Mouse (Mus musculus): ENCODE data around the gene Pik3c2a.

The Pik3c2a gene

GRCm38 (mm10) chr7:116443004-116443696 lies at the start of gene Pik3c2a:
TSS of gene Pik3c2a (minus strand) at chr7:116443449.
- DNase-seq: peak; percentile 96

- no peak for DNase-seq
Observed at GRCm38 (mm10) chr7:116491113-116491512, 47.9 kb upstream of the Pik3c2a start.

- DNase-seq: no peak
Observed at GRCm38 (mm10) chr7:116485062-116485601, 41.9 kb upstream of the Pik3c2a start.

DNA sequence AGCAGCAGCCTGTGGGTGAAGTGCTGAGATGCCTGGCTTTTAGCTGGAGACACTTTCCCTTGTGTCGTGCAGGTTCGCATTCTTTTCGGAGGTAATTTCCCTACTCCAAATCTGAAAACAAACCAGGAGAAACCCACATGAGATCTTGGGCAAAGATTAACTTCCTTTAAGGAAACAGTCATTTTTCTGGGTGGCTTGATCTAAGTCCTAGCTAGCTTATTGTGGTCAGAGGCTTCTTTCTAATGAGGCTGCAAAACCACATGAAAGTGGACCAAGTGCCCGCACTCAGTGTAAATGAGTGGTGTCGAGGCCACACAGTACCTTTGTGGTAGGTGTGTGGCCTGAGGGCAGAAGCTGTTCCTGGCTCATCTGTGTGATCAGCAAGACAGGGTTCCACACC lies 41.0 kb upstream of the Pik3c2a start:
- DNase-seq: peak; percentile 5

DNA sequence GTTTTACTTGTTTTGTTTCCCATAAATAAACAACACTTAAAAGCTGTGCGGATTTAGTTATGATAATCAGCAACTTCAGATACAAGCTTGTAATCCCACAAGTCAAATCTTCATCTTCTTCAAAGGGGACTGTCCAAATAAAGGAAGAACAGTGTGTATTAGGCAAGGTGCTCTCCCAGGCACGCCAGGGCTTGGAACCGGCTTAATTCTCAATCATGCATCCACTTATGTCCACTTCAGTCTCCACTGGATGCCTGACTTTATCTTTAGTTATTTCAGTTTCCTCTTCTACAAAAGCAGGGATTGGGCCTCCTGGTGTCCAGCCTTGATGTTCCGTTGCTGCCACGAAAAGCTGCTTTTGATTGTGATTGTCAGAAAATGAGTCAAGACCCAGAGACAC lies 40.5 kb upstream of the Pik3c2a start:
- DNase-seq: no peak

- DNase-seq: no peak
Observed at GRCm38 (mm10) chr7:116483106-116483505, 39.9 kb upstream of the Pik3c2a start.

GRCm38 (mm10) chr7:116476264-116476663 lies 33.0 kb upstream of the Pik3c2a start:
- DNase-seq: no peak

DNA sequence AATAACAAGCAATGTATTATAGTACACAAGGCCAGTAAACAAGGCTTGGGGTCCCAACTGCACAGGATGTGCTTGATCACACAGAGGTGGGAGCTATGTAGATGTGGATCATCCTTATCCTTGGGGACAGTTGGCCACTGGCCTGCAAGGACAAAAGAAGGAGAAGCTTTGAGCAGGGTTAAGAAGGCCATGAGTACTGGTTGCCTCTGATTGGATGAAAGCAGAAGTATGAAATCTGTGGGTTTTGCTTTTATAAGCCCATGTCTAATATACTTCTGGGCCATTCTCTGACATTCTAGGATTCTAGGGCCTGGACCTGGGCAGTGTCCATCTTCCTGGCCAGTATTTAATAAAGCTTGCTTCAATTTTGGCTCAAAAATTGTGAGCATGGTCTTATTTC lies 32.6 kb upstream of the Pik3c2a start:
- no peak for DNase-seq

GRCm38 (mm10) chr7:116462114-116462513 lies 18.9 kb upstream of the Pik3c2a start:
- DNase-seq: no peak

DNA sequence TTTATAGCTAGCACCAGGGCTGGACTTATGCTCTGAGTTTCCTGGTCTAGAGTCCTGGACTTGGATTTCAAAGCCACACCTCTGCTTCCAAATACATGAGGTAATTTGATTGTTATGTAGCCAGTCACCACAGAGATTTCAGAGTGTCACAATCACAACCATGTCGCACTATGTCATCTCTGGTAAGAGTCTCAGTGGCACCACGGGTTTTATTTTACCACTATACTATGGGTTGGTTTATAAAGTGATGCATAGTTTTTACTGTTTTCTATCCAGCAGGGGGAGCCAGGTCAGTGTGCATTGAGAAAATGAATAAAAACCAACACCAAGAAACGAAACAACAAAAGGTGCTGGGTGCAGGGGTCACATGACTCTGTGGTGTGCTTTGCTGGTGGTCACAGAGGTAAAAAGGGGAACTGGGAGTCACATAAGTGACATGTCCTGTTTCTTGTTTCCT lies 15.8 kb upstream of the Pik3c2a start:
- DNase-seq: no peak

DNA sequence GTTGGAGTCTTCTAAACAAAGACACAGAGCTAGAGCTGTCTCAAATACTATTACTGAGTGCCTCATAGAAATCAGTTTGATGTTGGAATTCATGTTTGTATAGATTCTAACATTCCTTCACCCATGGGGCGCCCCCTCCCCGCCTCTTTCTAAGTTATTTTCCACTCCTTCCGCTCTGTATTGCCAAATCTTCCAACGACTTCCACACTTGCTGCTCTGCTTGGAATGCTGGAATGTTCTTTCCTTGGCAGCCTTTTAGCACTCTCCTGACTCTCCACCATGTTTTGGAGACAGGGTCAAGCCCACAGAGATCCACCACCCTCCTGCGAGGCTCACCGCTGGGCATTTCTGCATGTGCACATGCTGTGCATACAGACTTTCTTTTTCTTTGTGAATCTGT lies 14.1 kb upstream of the Pik3c2a start:
- no peak for DNase-seq

DNA sequence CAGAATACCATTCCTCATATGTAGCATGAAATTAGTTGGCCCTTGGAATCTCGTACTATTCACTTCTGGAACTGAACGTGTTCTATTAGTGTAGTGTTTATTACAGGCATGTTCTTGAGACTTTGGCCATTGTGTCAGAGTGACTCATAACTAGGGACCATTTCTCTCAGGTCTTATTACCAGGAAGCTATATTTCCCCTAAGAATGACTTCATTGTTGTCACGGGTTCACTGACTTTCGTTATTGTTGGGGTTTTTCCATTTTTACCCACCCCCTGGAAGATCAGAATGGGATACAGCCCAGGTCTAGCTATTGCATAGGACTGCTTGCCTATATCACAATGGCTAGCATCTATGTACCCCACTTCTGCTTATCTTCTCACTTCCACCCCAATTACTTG lies 13.7 kb upstream of the Pik3c2a start:
- DNase-seq: no peak

DNA sequence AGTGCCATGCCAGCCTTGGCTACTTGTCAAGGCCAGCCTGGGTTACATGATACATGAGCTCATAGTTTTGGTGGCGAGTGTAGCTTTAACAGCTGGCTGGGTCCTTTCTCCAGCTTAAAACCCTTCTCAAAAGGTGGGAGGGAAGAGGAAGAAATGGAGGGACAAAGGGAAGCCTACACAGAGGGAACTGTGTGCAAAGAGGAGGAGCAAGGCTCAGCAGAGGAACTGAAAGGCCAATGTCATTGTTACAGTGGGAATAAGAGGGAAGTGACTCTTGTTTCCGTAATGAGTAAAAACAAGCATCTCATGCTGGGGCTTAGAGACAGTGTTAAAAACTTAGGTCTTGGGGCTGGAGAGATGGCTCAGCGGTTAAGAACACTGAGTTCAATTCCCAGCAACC lies 3.4 kb upstream of the Pik3c2a start:
- DNase-seq: no peak

- DNase-seq: peak; percentile 18
Observed at GRCm38 (mm10) chr7:116444326-116444809, 1.1 kb upstream of the Pik3c2a start.

- no peak for DNase-seq
Observed at GRCm38 (mm10) chr7:116443697-116444325, 562 bp upstream of the Pik3c2a start.

DNA sequence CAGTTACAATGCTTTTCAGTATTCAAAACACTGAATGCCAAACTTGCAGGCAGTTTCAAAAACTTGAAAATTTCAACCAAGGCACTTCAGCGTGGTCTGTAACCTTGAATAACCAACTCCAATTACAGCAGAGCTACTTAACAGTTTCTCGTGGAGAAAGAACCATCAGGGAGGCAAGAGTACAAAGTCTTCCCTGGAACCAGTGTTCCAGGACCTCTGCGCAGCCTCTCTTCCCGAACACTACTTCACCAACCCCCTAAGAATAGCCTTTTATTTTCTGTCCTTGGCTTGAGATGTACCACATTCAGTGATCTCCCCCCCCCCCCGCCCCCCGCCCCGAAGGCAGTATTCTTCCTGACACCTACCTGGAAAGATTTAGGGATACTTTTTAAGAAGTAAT lies 1.0 kb downstream of the Pik3c2a start:
- DNase-seq: peak; percentile 27

DNA sequence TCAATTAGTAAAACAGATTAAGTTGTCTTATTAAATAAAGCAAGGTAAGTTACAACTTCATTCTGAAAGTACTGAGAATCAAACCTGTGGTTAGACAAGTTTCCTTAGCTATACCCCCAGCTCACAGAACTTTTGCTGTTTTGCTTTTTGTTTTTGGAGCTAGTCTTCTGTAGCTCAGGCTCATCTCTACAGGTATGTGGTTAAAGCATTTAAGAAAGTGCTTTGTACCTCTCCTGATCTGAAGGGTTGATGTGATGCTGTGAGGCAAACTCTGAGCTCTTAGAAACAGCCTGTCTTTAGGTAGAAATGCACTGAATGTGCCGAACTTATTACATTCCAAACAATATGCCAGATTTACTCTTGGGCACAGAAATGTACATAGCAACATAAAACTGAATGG lies 1.9 kb downstream of the Pik3c2a start:
- no peak for DNase-seq

GRCm38 (mm10) chr7:116431661-116432060 lies 11.6 kb downstream of the Pik3c2a start:
- DNase-seq: no peak

- no peak for DNase-seq
Observed at GRCm38 (mm10) chr7:116430926-116431325, 12.3 kb downstream of the Pik3c2a start.

GRCm38 (mm10) chr7:116427206-116427605 lies 16.0 kb downstream of the Pik3c2a start:
- no peak for DNase-seq

DNA sequence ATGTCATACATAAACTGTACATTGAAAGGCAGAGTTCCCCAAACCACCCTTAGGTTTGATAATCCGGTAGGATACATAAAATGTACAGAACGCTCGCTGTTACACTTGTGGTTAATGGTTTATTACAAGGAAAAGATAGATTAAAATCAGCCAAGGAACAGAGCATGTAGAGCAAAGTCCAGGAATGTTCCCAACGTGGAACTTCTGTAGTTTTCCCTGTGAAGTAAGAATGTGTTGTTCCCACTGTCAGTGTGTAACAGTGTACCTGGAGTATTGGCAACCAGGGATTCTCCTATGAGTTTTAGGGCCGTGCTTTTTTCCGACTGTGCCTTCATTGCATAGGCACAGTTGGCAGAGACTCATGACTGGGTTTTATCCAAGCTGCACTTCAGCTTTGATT lies 17.5 kb downstream of the Pik3c2a start:
- peak; percentile 11 for DNase-seq

DNA sequence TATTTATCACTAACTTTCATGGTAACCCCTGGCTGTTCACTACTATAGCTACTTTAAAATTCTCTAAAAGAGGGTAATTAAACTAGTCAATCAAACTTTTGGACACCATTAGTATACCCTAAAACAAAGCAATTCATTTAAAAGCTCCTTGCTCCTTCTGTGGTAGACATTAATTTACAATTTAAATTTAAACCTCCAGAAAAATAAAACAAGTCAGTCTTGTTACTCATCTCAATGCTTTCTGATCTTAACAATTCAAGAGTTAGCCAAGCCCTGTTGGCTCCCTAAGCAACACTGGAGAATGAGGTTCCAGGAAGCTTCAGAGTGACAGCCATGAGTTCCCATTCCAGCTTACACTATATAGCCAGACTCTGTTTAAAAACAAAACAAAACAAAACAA lies 22.2 kb downstream of the Pik3c2a start:
- DNase-seq: no peak

DNA sequence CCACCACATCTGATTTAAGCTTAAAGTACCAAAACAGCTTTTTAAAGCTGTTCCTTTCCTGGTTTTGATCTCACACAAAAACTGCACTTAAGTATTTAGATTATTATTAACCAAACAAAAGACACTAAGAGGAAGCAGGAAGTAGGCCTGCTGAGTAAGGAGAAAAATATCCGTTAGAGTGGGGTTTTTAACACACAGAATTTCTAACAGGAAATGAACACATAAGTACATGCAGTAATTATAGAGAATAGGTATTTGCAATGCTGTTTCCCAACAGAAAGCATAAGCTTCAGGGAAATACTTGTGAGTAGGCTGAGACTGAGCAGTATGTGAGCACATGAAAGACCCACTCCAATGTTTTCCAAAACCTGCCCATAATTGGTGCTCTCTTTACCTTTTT lies 33.8 kb downstream of the Pik3c2a start:
- DNase-seq: no peak

GRCm38 (mm10) chr7:116392329-116392728 lies 50.9 kb downstream of the Pik3c2a start:
- DNase-seq: no peak

All from kidney, adult 11 months (tissue).